Mouse (Mus musculus) CH12.LX (cell line): ENCODE data around the gene Ajuba. TPM values are rescaled to one million over a fixed set of nuclear protein-coding genes. Genes with fewer than 3 reads are reported as not detected.

Source experiments
- DNase-seq: peaks from one replicate; pipeline ENCODE4 v3.0.0-alpha.2; 2013; ENCODE audit errors: extremely low read depth
- H3K27ac ChIP-seq: 2 replicates; pipeline ENCODE4 v1.5.1; 2012; ENCODE audit warnings: low read depth, mild to moderate bottlenecking, control low read depth, moderate library complexity; ENCODE audit not compliant: insufficient read depth
- H3K27me3 ChIP-seq: replicated peaks from 2 replicates; pipeline ENCODE3; 2012; ENCODE audit warnings: inconsistent platforms
- H3K36me3 ChIP-seq, 2 experiments: replicated peaks in 1 of 2; 2 replicates each; pipeline versions ENCODE3 to v1.6.1; 2012; ENCODE audit warnings: inconsistent platforms in 1 of 2, low read length in 1 of 2, mild to moderate bottlenecking in 1 of 2, mixed read lengths in 1 of 2, moderate library complexity in 1 of 2; ENCODE audit not compliant: control insufficient read depth in 1 of 2, insufficient read depth in 1 of 2
- H3K4me1 ChIP-seq, 2 experiments: 2 replicates each; pipeline ENCODE4 v1.6.1; 2012; ENCODE audit warnings: inconsistent platforms in 1 of 2, moderate library complexity in 1 of 2; ENCODE audit not compliant: insufficient read depth in 2 of 2, control insufficient read depth in 1 of 2
- H3K4me2 ChIP-seq: 2 replicates; pipeline ENCODE4 v1.6.1; 2012; ENCODE audit warnings: low read depth, mild to moderate bottlenecking, control low read depth; ENCODE audit not compliant: poor library complexity, insufficient read depth, severe bottlenecking
- H3K4me3 ChIP-seq, 3 experiments: fragments of 150-350 bp in 1 of 3; sonication (generic) in 1 of 3; replicated peaks in 1 of 3; 2 replicates each; pipeline versions ENCODE3 to v1.5.1; 2011 to 2012; ENCODE audit warnings: low read depth in 2 of 3, low read length in 2 of 3, mild to moderate bottlenecking in 2 of 3, moderate library complexity in 2 of 3, control low read depth in 1 of 3, improper control_type of control experiment in 1 of 3, inconsistent platforms in 1 of 3, mixed read lengths in 1 of 3; ENCODE audit not compliant: poor library complexity in 1 of 3
- H3K79me2 ChIP-seq: replicated peaks from 2 replicates; pipeline ENCODE4 v1.6.1; 2012; ENCODE audit warnings: mild to moderate bottlenecking, moderate library complexity; ENCODE audit not compliant: control insufficient read depth, poor library complexity, insufficient read depth, severe bottlenecking; ENCODE audit errors: extremely low read depth
- H3K9ac ChIP-seq: 2 replicates; pipeline ENCODE4 v1.6.1; 2012; ENCODE audit warnings: low read depth, mild to moderate bottlenecking, control low read depth, moderate library complexity; ENCODE audit not compliant: insufficient read depth
- H3K9me3 ChIP-seq: replicated peaks from 2 replicates; pipeline ENCODE3; 2012; ENCODE audit warnings: low read length, inconsistent platforms, mixed read lengths
- BHLHE40 ChIP-seq: IDR thresholded peaks from 2 replicates; pipeline ENCODE4 v1.6.1; 2011; ENCODE audit warnings: mild to moderate bottlenecking, low read depth, low read length, improper control_type of control experiment
- CTCF ChIP-seq, 2 experiments: IDR thresholded peaks in 1 of 2; conservative IDR thresholded peaks in 1 of 2; 2 replicates each; pipeline ENCODE4 v1.5.1; 2011 to 2012; ENCODE audit warnings: low read depth in 2 of 2, low read length in 2 of 2, improper control_type of control experiment in 1 of 2, inconsistent platforms in 1 of 2, mild to moderate bottlenecking in 1 of 2, moderate library complexity in 1 of 2
- E2F4 ChIP-seq: IDR thresholded peaks from 2 replicates; pipeline ENCODE4 v1.6.1; 2011; ENCODE audit warnings: low read depth, low read length, improper control_type of control experiment; ENCODE audit not compliant: insufficient replicate concordance
- ELF1 ChIP-seq: IDR thresholded peaks from 2 replicates; pipeline ENCODE4 v1.6.1; 2014; ENCODE audit warnings: low read depth, mild to moderate bottlenecking, inconsistent platforms, low read length, improper control_type of control experiment
- EP300 ChIP-seq: IDR thresholded peaks from 2 replicates; pipeline ENCODE4 v1.6.1; 2011; ENCODE audit warnings: low read length, improper control_type of control experiment
- MAFK ChIP-seq: IDR thresholded peaks from 2 replicates; pipeline ENCODE4 v1.6.1; 2011; ENCODE audit warnings: low read length, improper control_type of control experiment; ENCODE audit not compliant: insufficient replicate concordance
- MEF2A ChIP-seq: IDR thresholded peaks from 2 replicates; pipeline ENCODE4 v1.6.1; 2014; ENCODE audit warnings: low read depth, mild to moderate bottlenecking, inconsistent platforms, low read length, improper control_type of control experiment, borderline replicate concordance
- NELFE ChIP-seq: IDR thresholded peaks from 2 replicates; pipeline ENCODE4 v1.6.1; 2011; ENCODE audit warnings: low read depth, low read length, improper control_type of control experiment
- RAD21 ChIP-seq: IDR thresholded peaks from 2 replicates; pipeline ENCODE4 v1.6.1; 2011; ENCODE audit warnings: low read depth, mild to moderate bottlenecking, low read length, improper control_type of control experiment, moderate library complexity
- RCOR1 ChIP-seq: conservative IDR thresholded peaks from 2 replicates; pipeline ENCODE4 v1.6.1; 2012; ENCODE audit warnings: low read depth, mild to moderate bottlenecking, inconsistent platforms, low read length, improper control_type of control experiment
- SIN3A ChIP-seq: IDR thresholded peaks from 2 replicates; pipeline ENCODE4 v1.6.1; 2012; ENCODE audit warnings: low read length, improper control_type of control experiment, inconsistent platforms
- SMC3 ChIP-seq: IDR thresholded peaks from 2 replicates; pipeline ENCODE4 v1.6.1; 2011; ENCODE audit warnings: low read depth, low read length, improper control_type of control experiment
- UBTF ChIP-seq: IDR thresholded peaks from 2 replicates; pipeline ENCODE4 v1.6.1; 2012; ENCODE audit warnings: low read depth, mild to moderate bottlenecking, inconsistent platforms, low read length, improper control_type of control experiment, moderate library complexity
- ZC3H11A ChIP-seq: IDR thresholded peaks from 2 replicates; pipeline ENCODE4 v1.6.1; 2012; ENCODE audit warnings: low read depth, mild to moderate bottlenecking, inconsistent platforms, low read length, improper control_type of control experiment
- ZKSCAN1 ChIP-seq: IDR thresholded peaks from 2 replicates; pipeline ENCODE4 v1.6.1; 2012; ENCODE audit warnings: low read depth, inconsistent platforms, low read length, improper control_type of control experiment, borderline replicate concordance
- ZMIZ1 ChIP-seq: IDR thresholded peaks from 2 replicates; pipeline ENCODE4 v1.6.1; 2012; ENCODE audit warnings: low read depth, mild to moderate bottlenecking, inconsistent platforms, low read length, improper control_type of control experiment
- ZNF384 ChIP-seq: IDR thresholded peaks from 2 replicates; pipeline ENCODE4 v1.6.1; 2012; ENCODE audit warnings: low read depth, low read length, improper control_type of control experiment, inconsistent platforms
- dilution Hi-C: fragments of 300-500 bp; cut with MboI; formaldehyde crosslinking; loops from 2 replicates; pipeline ENCODE4 v1.14.3; 2020; ENCODE audit warnings: low sequenced_read_pairs; ENCODE audit not compliant: extremely low pct_unique_long_range_greater_than_20kb, extremely low pct_ligation_motif_present
- in situ Hi-C: fragments of 300-500 bp; cut with MboI; formaldehyde crosslinking; loops from 3 replicates; pipeline ENCODE4 v1.14.3; 2019; ENCODE audit warnings: low sequenced_read_pairs, low pct_ligation_motif_present, low pct_unique_long_range_greater_than_20kb, mixed read lengths
- polyA plus RNA-seq: library from polyadenylated mRNA; unstranded; fragments of >175 nt; gene quantifications from 2 replicates; pipeline ENCODE4 v1.2.1, GENCODE M21; 2012; ENCODE audit warnings: low read depth; ENCODE audit not compliant: insufficient read length
- total RNA-seq, 2 experiments: library from RNA; depleted of rRNA; stranded (reverse); fragments of 300-350 nt in 1 of 2; fragments of >200 nt in 1 of 2; gene quantifications; 2 replicates each; pipeline ENCODE4 v1.2.3; 2012 to 2014

Ajuba gene
- total and polyA plus RNA-seq, 3 experiments = 0.13 to 0.34 TPM; not detected in 1

- no peaks in the 10 kb centered on the region for H3K9me3 ChIP-seq
- no peaks in the 10 kb centered on the region for H3K27me3 ChIP-seq
- dilution Hi-C loops (no loop called here), in situ Hi-C loops (no loop called here)
- no peak for DNase-seq
- no peak overlapping the region for H3K4me2 ChIP-seq
- H3K9ac ChIP-seq = no peak overlapping the region
- TF ChIP-seq ZC3H11A (no peak), EP300 (no peak), NELFE (no peak), ZKSCAN1 (no peak), BHLHE40 (no peak), ZNF384 (no peak), MEF2A (no peak), SIN3A (no peak), ELF1 (no peak), RCOR1 (no peak)
- H3K4me3 ChIP-seq = no peak overlapping the region
- peaks cover 32 to 49% of the 10 kb centered on the region in 2 experiments for H3K36me3 ChIP-seq
- no peaks in the 10 kb centered on the region for H3K79me2 ChIP-seq
- H3K4me1 ChIP-seq = peaks cover 0 to 4% of the 10 kb centered on the region in 2 experiments; a peak in 2 of 4 replicates
- no peak overlapping the region for H3K27ac ChIP-seq
Observed at GRCm38 (mm10) chr14:54610648-54611047, 33.3 kb upstream of the Ajuba start.

GRCm38 (mm10) chr14:54609962-54610361 is 32.6 kb upstream of the Ajuba start:
- Histone ChIP-seq H3K27ac (no peak overlapping the region), H3K9me3 (no peaks in the 10 kb centered on the region), H3K27me3 (no peaks in the 10 kb centered on the region), H3K4me1 (peaks cover 0 to 8% of the 10 kb centered on the region in 2 experiments; a peak in 2 of 4 replicates), H3K79me2 (no peaks in the 10 kb centered on the region), H3K36me3 (peaks cover 27 to 42% of the 10 kb centered on the region in 2 experiments), H3K9ac (no peak overlapping the region), H3K4me3 (no peak overlapping the region), H3K4me2 (no peak overlapping the region)
- no peak for TF ChIP-seq NELFE
- no peak for TF ChIP-seq ZMIZ1
- TF ChIP-seq SIN3A = no peak
- no peak for TF ChIP-seq UBTF
- TF ChIP-seq SMC3 = peak; percentile 41
- TF ChIP-seq MAFK = no peak
- TF ChIP-seq ZC3H11A = no peak
- TF ChIP-seq CTCF (conservative IDR thresholded peaks at IDR 0.05 in 1 of 2, IDR thresholded peaks at IDR 0.05 in 1 of 2; ENCODE audit: low read depth in 2 of 2, low read length in 2 of 2) = peak; percentile 35 to 67; a peak in 3 of 4 replicates
- TF ChIP-seq E2F4 = no peak
- TF ChIP-seq RAD21 = peak; percentile 12
- in situ Hi-C loops (no loop called here), dilution Hi-C loops (no loop called here)
- peak; percentile 56 for DNase-seq
